Mouse (Mus musculus) lung, adult 2 months (tissue): ENCODE measurements around the gene Klrc2.
"Not testable (repeated sequence)": the region's sequence is repeated elsewhere in the genome, so short reads cannot be mapped to it uniquely, and the experiment has no call there.

ENCODE experiments used
- CTCF ChIP-seq: fragments of 200-500 bp; IDR thresholded peaks from 2 replicates; pipeline ENCODE4 v1.5.1; 2011; ENCODE audit warnings: mild to moderate bottlenecking, low read length, control low read depth; ENCODE audit not compliant: insufficient read depth
- POLR2A ChIP-seq: fragments of 200-500 bp; IDR thresholded peaks from 2 replicates; pipeline ENCODE4 v1.6.1; 2011; ENCODE audit warnings: low read depth, mild to moderate bottlenecking, control low read depth, low read length, borderline replicate concordance; ENCODE audit errors: extremely low read depth

- TF ChIP-seq POLR2A, CTCF: not testable (repeated sequence)
Observed at GRCm38 (mm10) chr6:129631046-129631445, 29.4 kb downstream of the Klrc2 start.
